Mouse (Mus musculus) CH12.LX (cell line): ENCODE data around the gene Clip3. TPM values are rescaled to one million over a fixed set of nuclear protein-coding genes. Genes with fewer than 3 reads are reported as not detected.

Experiments
- DNase-seq: peaks from one replicate; pipeline ENCODE4 v3.0.0-alpha.2; 2013; ENCODE audit errors: extremely low read depth
- H3K27ac ChIP-seq: 2 replicates; pipeline ENCODE4 v1.5.1; 2012; ENCODE audit warnings: low read depth, mild to moderate bottlenecking, control low read depth, moderate library complexity; ENCODE audit not compliant: insufficient read depth
- H3K27me3 ChIP-seq: replicated peaks from 2 replicates; pipeline ENCODE3; 2012; ENCODE audit warnings: inconsistent platforms
- H3K36me3 ChIP-seq, 2 experiments: replicated peaks in 1 of 2; 2 replicates each; pipeline versions ENCODE3 to v1.6.1; 2012; ENCODE audit warnings: inconsistent platforms in 1 of 2, low read length in 1 of 2, mild to moderate bottlenecking in 1 of 2, mixed read lengths in 1 of 2, moderate library complexity in 1 of 2; ENCODE audit not compliant: control insufficient read depth in 1 of 2, insufficient read depth in 1 of 2
- H3K4me1 ChIP-seq, 2 experiments: 2 replicates each; pipeline ENCODE4 v1.6.1; 2012; ENCODE audit warnings: inconsistent platforms in 1 of 2, moderate library complexity in 1 of 2; ENCODE audit not compliant: insufficient read depth in 2 of 2, control insufficient read depth in 1 of 2
- H3K4me2 ChIP-seq: 2 replicates; pipeline ENCODE4 v1.6.1; 2012; ENCODE audit warnings: low read depth, mild to moderate bottlenecking, control low read depth; ENCODE audit not compliant: poor library complexity, insufficient read depth, severe bottlenecking
- H3K4me3 ChIP-seq, 3 experiments: fragments of 150-350 bp in 1 of 3; sonication (generic) in 1 of 3; replicated peaks in 1 of 3; 2 replicates each; pipeline versions ENCODE3 to v1.5.1; 2011 to 2012; ENCODE audit warnings: low read depth in 2 of 3, low read length in 2 of 3, mild to moderate bottlenecking in 2 of 3, moderate library complexity in 2 of 3, control low read depth in 1 of 3, improper control_type of control experiment in 1 of 3, inconsistent platforms in 1 of 3, mixed read lengths in 1 of 3; ENCODE audit not compliant: poor library complexity in 1 of 3
- H3K79me2 ChIP-seq: replicated peaks from 2 replicates; pipeline ENCODE4 v1.6.1; 2012; ENCODE audit warnings: mild to moderate bottlenecking, moderate library complexity; ENCODE audit not compliant: control insufficient read depth, poor library complexity, insufficient read depth, severe bottlenecking; ENCODE audit errors: extremely low read depth
- H3K9ac ChIP-seq: 2 replicates; pipeline ENCODE4 v1.6.1; 2012; ENCODE audit warnings: low read depth, mild to moderate bottlenecking, control low read depth, moderate library complexity; ENCODE audit not compliant: insufficient read depth
- H3K9me3 ChIP-seq: replicated peaks from 2 replicates; pipeline ENCODE3; 2012; ENCODE audit warnings: low read length, inconsistent platforms, mixed read lengths
- CHD2 ChIP-seq: IDR thresholded peaks from 2 replicates; pipeline ENCODE4 v1.6.1; 2011; ENCODE audit warnings: low read length, improper control_type of control experiment
- ELF1 ChIP-seq: IDR thresholded peaks from 2 replicates; pipeline ENCODE4 v1.6.1; 2014; ENCODE audit warnings: low read depth, mild to moderate bottlenecking, inconsistent platforms, low read length, improper control_type of control experiment
- EP300 ChIP-seq: IDR thresholded peaks from 2 replicates; pipeline ENCODE4 v1.6.1; 2011; ENCODE audit warnings: low read length, improper control_type of control experiment
- ETS1 ChIP-seq: conservative IDR thresholded peaks from 2 replicates; pipeline ENCODE4 v1.6.1; 2012; ENCODE audit warnings: low read depth, mild to moderate bottlenecking, inconsistent platforms, low read length, improper control_type of control experiment, moderate library complexity
- HCFC1 ChIP-seq: IDR thresholded peaks from 2 replicates; pipeline ENCODE4 v1.6.1; 2012; ENCODE audit warnings: low read depth, mild to moderate bottlenecking, inconsistent platforms, low read length, improper control_type of control experiment
- IRF4 ChIP-seq: IDR thresholded peaks from 2 replicates; pipeline ENCODE4 v1.6.1; 2014; ENCODE audit warnings: low read depth, mild to moderate bottlenecking, inconsistent platforms, low read length, improper control_type of control experiment
- JUN ChIP-seq: IDR thresholded peaks from 2 replicates; pipeline ENCODE4 v1.6.1; 2011; ENCODE audit warnings: low read depth, mild to moderate bottlenecking, low read length, improper control_type of control experiment, moderate library complexity; ENCODE audit not compliant: insufficient read depth
- JUND ChIP-seq: conservative IDR thresholded peaks from 2 replicates; pipeline ENCODE4 v1.6.1; 2011; ENCODE audit warnings: low read depth, low read length, improper control_type of control experiment
- MAX ChIP-seq: IDR thresholded peaks from 2 replicates; pipeline ENCODE4 v1.6.1; 2011; ENCODE audit warnings: low read length, improper control_type of control experiment
- MAZ ChIP-seq: IDR thresholded peaks from 2 replicates; pipeline ENCODE4 v1.6.1; 2012; ENCODE audit warnings: low read depth, mild to moderate bottlenecking, inconsistent platforms, low read length, improper control_type of control experiment, moderate library complexity
- MEF2A ChIP-seq: IDR thresholded peaks from 2 replicates; pipeline ENCODE4 v1.6.1; 2014; ENCODE audit warnings: low read depth, mild to moderate bottlenecking, inconsistent platforms, low read length, improper control_type of control experiment, borderline replicate concordance
- MXI1 ChIP-seq: IDR thresholded peaks from 2 replicates; pipeline ENCODE4 v1.6.1; 2011; ENCODE audit warnings: mild to moderate bottlenecking, low read depth, low read length, improper control_type of control experiment
- MYC ChIP-seq: IDR thresholded peaks from 2 replicates; pipeline ENCODE4 v1.6.1; 2011; ENCODE audit warnings: low read depth, mild to moderate bottlenecking, improper control_type of control experiment, low read length
- NELFE ChIP-seq: IDR thresholded peaks from 2 replicates; pipeline ENCODE4 v1.6.1; 2011; ENCODE audit warnings: low read depth, low read length, improper control_type of control experiment
- NRF1 ChIP-seq: IDR thresholded peaks from 2 replicates; pipeline ENCODE4 v1.6.1; 2014; ENCODE audit warnings: low read depth, mild to moderate bottlenecking, inconsistent platforms, low read length, improper control_type of control experiment, moderate library complexity
- RAD21 ChIP-seq: IDR thresholded peaks from 2 replicates; pipeline ENCODE4 v1.6.1; 2011; ENCODE audit warnings: low read depth, mild to moderate bottlenecking, low read length, improper control_type of control experiment, moderate library complexity
- RCOR1 ChIP-seq: conservative IDR thresholded peaks from 2 replicates; pipeline ENCODE4 v1.6.1; 2012; ENCODE audit warnings: low read depth, mild to moderate bottlenecking, inconsistent platforms, low read length, improper control_type of control experiment
- SMC3 ChIP-seq: IDR thresholded peaks from 2 replicates; pipeline ENCODE4 v1.6.1; 2011; ENCODE audit warnings: low read depth, low read length, improper control_type of control experiment
- TBP ChIP-seq: conservative IDR thresholded peaks from 2 replicates; pipeline ENCODE4 v1.6.1; 2011; ENCODE audit warnings: low read depth, low read length, improper control_type of control experiment
- TCF12 ChIP-seq: IDR thresholded peaks from 2 replicates; pipeline ENCODE4 v1.6.1; 2014; ENCODE audit warnings: low read depth, mild to moderate bottlenecking, inconsistent platforms, low read length, improper control_type of control experiment
- UBTF ChIP-seq: IDR thresholded peaks from 2 replicates; pipeline ENCODE4 v1.6.1; 2012; ENCODE audit warnings: low read depth, mild to moderate bottlenecking, inconsistent platforms, low read length, improper control_type of control experiment, moderate library complexity
- USF1 ChIP-seq: IDR thresholded peaks from 2 replicates; pipeline ENCODE4 v1.6.1; 2014; ENCODE audit warnings: low read depth, mild to moderate bottlenecking, inconsistent platforms, low read length, improper control_type of control experiment
- USF2 ChIP-seq: conservative IDR thresholded peaks from 2 replicates; pipeline ENCODE4 v1.6.1; 2011; ENCODE audit warnings: low read depth, low read length, improper control_type of control experiment
- ZC3H11A ChIP-seq: IDR thresholded peaks from 2 replicates; pipeline ENCODE4 v1.6.1; 2012; ENCODE audit warnings: low read depth, mild to moderate bottlenecking, inconsistent platforms, low read length, improper control_type of control experiment
- ZKSCAN1 ChIP-seq: IDR thresholded peaks from 2 replicates; pipeline ENCODE4 v1.6.1; 2012; ENCODE audit warnings: low read depth, inconsistent platforms, low read length, improper control_type of control experiment, borderline replicate concordance
- ZNF384 ChIP-seq: IDR thresholded peaks from 2 replicates; pipeline ENCODE4 v1.6.1; 2012; ENCODE audit warnings: low read depth, low read length, improper control_type of control experiment, inconsistent platforms
- dilution Hi-C: fragments of 300-500 bp; cut with MboI; formaldehyde crosslinking; loops from 2 replicates; pipeline ENCODE4 v1.14.3; 2020; ENCODE audit warnings: low sequenced_read_pairs; ENCODE audit not compliant: extremely low pct_unique_long_range_greater_than_20kb, extremely low pct_ligation_motif_present
- in situ Hi-C: fragments of 300-500 bp; cut with MboI; formaldehyde crosslinking; loops from 3 replicates; pipeline ENCODE4 v1.14.3; 2019; ENCODE audit warnings: low sequenced_read_pairs, low pct_ligation_motif_present, low pct_unique_long_range_greater_than_20kb, mixed read lengths
- polyA plus RNA-seq: library from polyadenylated mRNA; unstranded; fragments of >175 nt; gene quantifications from 2 replicates; pipeline ENCODE4 v1.2.1, GENCODE M21; 2012; ENCODE audit warnings: low read depth; ENCODE audit not compliant: insufficient read length
- total RNA-seq, 2 experiments: library from RNA; depleted of rRNA; stranded (reverse); fragments of 300-350 nt in 1 of 2; fragments of >200 nt in 1 of 2; gene quantifications; 2 replicates each; pipeline ENCODE4 v1.2.3; 2012 to 2014

Clip3 gene
- total and polyA plus RNA-seq, 3 experiments: not detected

GRCm38 (mm10) chr7:30265935-30266334 lies 25.6 kb upstream of the Clip3 start:
- no peak for DNase-seq
- Histone ChIP-seq H3K4me3 (no peak overlapping the region), H3K27ac (no peak overlapping the region), H3K9ac (no peak overlapping the region), H3K36me3 (peaks cover 66 to 88% of the 10 kb centered on the region in 2 experiments), H3K79me2 (no peaks in the 10 kb centered on the region), H3K4me1 (peaks cover 0 to 5% of the 10 kb centered on the region in 2 experiments; a peak in 2 of 4 replicates), H3K4me2 (no peak overlapping the region), H3K27me3 (no peaks in the 10 kb centered on the region), H3K9me3 (no peaks in the 10 kb centered on the region)
- in situ Hi-C loops: no loop called here
- dilution Hi-C loops: no loop called here
- TF ChIP-seq IRF4: no peak
- no peak for TF ChIP-seq TCF12
- TF ChIP-seq ETS1: no peak
- no peak for TF ChIP-seq TBP
- no peak for TF ChIP-seq ELF1
- TF ChIP-seq MXI1: no peak
- TF ChIP-seq JUND: no peak
- no peak for TF ChIP-seq SMC3
- no peak for TF ChIP-seq MAX
- TF ChIP-seq ZNF384: no peak
- TF ChIP-seq UBTF: no peak
- no peak for TF ChIP-seq ZC3H11A
- TF ChIP-seq HCFC1: no peak
- no peak for TF ChIP-seq NELFE

GRCm38 (mm10) chr7:30266780-30267179 lies 24.7 kb upstream of the Clip3 start:
- Histone ChIP-seq H3K4me3 (no peak overlapping the region), H3K36me3 (peaks cover 69 to 88% of the 10 kb centered on the region in 2 experiments), H3K27ac (no peak overlapping the region), H3K9ac (no peak overlapping the region), H3K9me3 (no peaks in the 10 kb centered on the region), H3K4me1 (peaks cover 0 to 5% of the 10 kb centered on the region in 2 experiments; a peak in 2 of 4 replicates)
- in situ Hi-C loops: no loop called here
- no peak for DNase-seq
- no peak for TF ChIP-seq IRF4
- no peak for TF ChIP-seq NRF1
- no peak for TF ChIP-seq USF2
- no peak for TF ChIP-seq CHD2
- TF ChIP-seq SMC3: no peak
- TF ChIP-seq RAD21: no peak
- TF ChIP-seq MEF2A: no peak
- no peak for TF ChIP-seq ELF1
- no peak for TF ChIP-seq TBP
- TF ChIP-seq JUN: no peak
- no peak for TF ChIP-seq NELFE
- TF ChIP-seq ZKSCAN1: no peak
- TF ChIP-seq EP300: no peak
- TF ChIP-seq MAZ: no peak
- no peak for TF ChIP-seq MXI1
- no peak for TF ChIP-seq ZC3H11A
- TF ChIP-seq MYC: no peak
- TF ChIP-seq USF1: no peak
- no peak for TF ChIP-seq RCOR1
- TF ChIP-seq, all 38 proteins: peak for 0
- Histone ChIP-seq H3K79me2 (no peaks in the 10 kb centered on the region), H3K27me3 (no peaks in the 10 kb centered on the region), H3K4me2 (no peak overlapping the region)
- dilution Hi-C loops: no loop called here
